Mouse (Mus musculus): ENCODE data around the gene Phldb1. TPM values are rescaled to one million over a fixed set of nuclear protein-coding genes. Genes with fewer than 3 reads are reported as not detected.

The Phldb1 gene
- total and polyA plus RNA-seq, 3 experiments: 13.8 to 23.0 TPM; not detected in 1

GRCm38 (mm10) chr9:44699196-44699595 is 35.8 kb downstream of the Phldb1 start:
- Histone ChIP-seq H3K79me2 (ENCODE audit: control insufficient read depth, insufficient read depth, low read length, poor library complexity) (no peaks in the 10 kb centered on the region), H3K9me3 (replicated peaks; ENCODE audit: insufficient read depth, low read length) (no peaks in the 10 kb centered on the region), H3K4me3 (ENCODE audit: control insufficient read depth in 1 of 2, insufficient read depth in 1 of 2, low read depth in 2 of 2, low read length in 2 of 2) (no peak overlapping the region), H3K27ac (ENCODE audit: control insufficient read depth, low read depth, low read length) (no peak overlapping the region), H3K27me3 (ENCODE audit: control insufficient read depth in 1 of 2, insufficient read depth in 2 of 2, low read length in 2 of 2) (no peaks in the 10 kb centered on the region), H3K4me1 (ENCODE audit: control insufficient read depth in 1 of 2, insufficient read depth in 2 of 2, low read length in 2 of 2) (no peaks in the 10 kb centered on the region), H3K36me3 (ENCODE audit: control insufficient read depth in 1 of 2, insufficient read depth in 2 of 2, low read length in 2 of 2) (no peaks in the 10 kb centered on the region), H3K9ac (ENCODE audit: control insufficient read depth, low read depth, low read length, poor library complexity, severe bottlenecking) (no peak overlapping the region)
- DNase-seq (ENCODE audit: low read depth, low spot score): no peak
- TF ChIP-seq CHD1 (IDR thresholded peaks at IDR 0.05; ENCODE audit: low read depth, low read length): no peak
- TF ChIP-seq E2F4 (IDR thresholded peaks at IDR 0.05; ENCODE audit: borderline replicate concordance, low read depth, low read length): no peak
- TF ChIP-seq GABPA (IDR thresholded peaks at IDR 0.05; ENCODE audit: low read depth, low read length): no peak
- no peak for TF ChIP-seq UBTF (IDR thresholded peaks at IDR 0.05; ENCODE audit: borderline replicate concordance, insufficient read depth, low read depth, low read length)
- TF ChIP-seq MYC (IDR thresholded peaks at IDR 0.05; ENCODE audit: low read depth, low read length): no peak
- TF ChIP-seq MEF2A (IDR thresholded peaks at IDR 0.05; ENCODE audit: extremely low read depth, insufficient replicate concordance, low read depth, low read length, poor library complexity, severe bottlenecking): no peak

GRCm38 (mm10) chr9:44697866-44698265 is 37.1 kb downstream of the Phldb1 start:
- Histone ChIP-seq H3K27ac (ENCODE audit: control insufficient read depth, low read depth, low read length) (no peak overlapping the region), H3K9me3 (replicated peaks; ENCODE audit: insufficient read depth, low read length) (no peaks in the 10 kb centered on the region), H3K4me1 (ENCODE audit: control insufficient read depth in 1 of 2, insufficient read depth in 2 of 2, low read length in 2 of 2) (no peaks in the 10 kb centered on the region), H3K9ac (ENCODE audit: control insufficient read depth, low read depth, low read length, poor library complexity, severe bottlenecking) (no peak overlapping the region), H3K27me3 (ENCODE audit: control insufficient read depth in 1 of 2, insufficient read depth in 2 of 2, low read length in 2 of 2) (no peaks in the 10 kb centered on the region), H3K79me2 (ENCODE audit: control insufficient read depth, insufficient read depth, low read length, poor library complexity) (no peaks in the 10 kb centered on the region), H3K36me3 (ENCODE audit: control insufficient read depth in 1 of 2, insufficient read depth in 2 of 2, low read length in 2 of 2) (no peaks in the 10 kb centered on the region), H3K4me3 (ENCODE audit: control insufficient read depth in 1 of 2, insufficient read depth in 1 of 2, low read depth in 2 of 2, low read length in 2 of 2) (no peak overlapping the region)
- DNase-seq (ENCODE audit: low read depth, low spot score): no peak
- TF ChIP-seq CTCF (IDR thresholded peaks at IDR 0.05 in 2 of 3, conservative IDR thresholded peaks at IDR 0.05 in 1 of 3; ENCODE audit: control insufficient read depth in 1 of 3, insufficient read depth in 1 of 3, low read depth in 2 of 3, low read length in 3 of 3, poor library complexity in 1 of 3, severe bottlenecking in 1 of 3) (no peak), MXI1 (IDR thresholded peaks at IDR 0.05; ENCODE audit: low read depth, low read length) (no peak), USF1 (IDR thresholded peaks at IDR 0.05; ENCODE audit: low read depth, low read length) (no peak), CHD1 (IDR thresholded peaks at IDR 0.05; ENCODE audit: low read depth, low read length) (no peak), TCF12 (IDR thresholded peaks at IDR 0.05; ENCODE audit: low read depth, low read length) (no peak)

- H3K36me3 ChIP-seq (ENCODE audit: control insufficient read depth in 1 of 2, insufficient read depth in 2 of 2, low read length in 2 of 2): no peaks in the 10 kb centered on the region
- no peaks in the 10 kb centered on the region for H3K27me3 ChIP-seq (ENCODE audit: control insufficient read depth in 1 of 2, insufficient read depth in 2 of 2, low read length in 2 of 2)
- no peak overlapping the region for H3K9ac ChIP-seq (ENCODE audit: control insufficient read depth, low read depth, low read length, poor library complexity, severe bottlenecking)
- H3K4me1 ChIP-seq (ENCODE audit: control insufficient read depth in 1 of 2, insufficient read depth in 2 of 2, low read length in 2 of 2): peaks cover 0 to 3% of the 10 kb centered on the region in 2 experiments; a peak in 1 of 4 replicates
- no peak overlapping the region for H3K4me3 ChIP-seq (ENCODE audit: control insufficient read depth in 1 of 2, insufficient read depth in 1 of 2, low read depth in 2 of 2, low read length in 2 of 2)
- H3K27ac ChIP-seq (ENCODE audit: control insufficient read depth, low read depth, low read length): no peak overlapping the region
- TF ChIP-seq POLR2AphosphoS5 (IDR thresholded peaks at IDR 0.05; ENCODE audit: borderline replicate concordance, low read depth, low read length): no peak
- TF ChIP-seq ZKSCAN1 (IDR thresholded peaks at IDR 0.05; ENCODE audit: low read depth, low read length): no peak
- DNase-seq (ENCODE audit: low read depth, low spot score): no peak
- no peaks in the 10 kb centered on the region for H3K9me3 ChIP-seq (replicated peaks; ENCODE audit: insufficient read depth, low read length)
- no peaks in the 10 kb centered on the region for H3K79me2 ChIP-seq (ENCODE audit: control insufficient read depth, insufficient read depth, low read length, poor library complexity)
These were observed 41.9 kb downstream of the Phldb1 start for GRCm38 (mm10) chr9:44693071-44693470.
